Mouse (Mus musculus): ENCODE measurements at regions not wholly inside any gene's neighbourhood (a gene's known extent, or its start where the extent isn't known, plus 50 kb on each side); places are given as distances from the start of the nearest gene placed in this dataset.

GRCm38 (mm10) chrX:158920217-158920616 is 289.9 kb upstream of the Rps6ka3 start:
- Histone ChIP-seq H3K4me3 (ENCODE audit: low read depth, low read length) (no peak overlapping the region), H3K27ac (ENCODE audit: low read depth) (no peak overlapping the region), H3K4me2 (ENCODE audit: low read length) (no peak overlapping the region), H3K4me1 (replicated peaks; ENCODE audit: control insufficient read depth, insufficient read depth, low read length) (no peaks in the 10 kb centered on the region), H3K9me3 (ENCODE audit: control insufficient read depth, low read length) (no peaks in the 10 kb centered on the region), H3K9ac (ENCODE audit: low read length) (no peak overlapping the region), H3K27me3 (replicated peaks; ENCODE audit: control insufficient read depth, insufficient read depth, low read length) (peaks cover 15% of the 10 kb centered on the region), H3K36me3 (ENCODE audit: control insufficient read depth, insufficient read depth, low read length) (no peaks in the 10 kb centered on the region)
- no peak for DNase-seq (ENCODE audit: low spot score)
- no peak for ATAC-seq (replicated peaks; ENCODE audit: low FRiP score, low TSS enrichment, low read depth)
- 60% methylated on average over 3 of the region's 3 CpGs for WGBS

DNA sequence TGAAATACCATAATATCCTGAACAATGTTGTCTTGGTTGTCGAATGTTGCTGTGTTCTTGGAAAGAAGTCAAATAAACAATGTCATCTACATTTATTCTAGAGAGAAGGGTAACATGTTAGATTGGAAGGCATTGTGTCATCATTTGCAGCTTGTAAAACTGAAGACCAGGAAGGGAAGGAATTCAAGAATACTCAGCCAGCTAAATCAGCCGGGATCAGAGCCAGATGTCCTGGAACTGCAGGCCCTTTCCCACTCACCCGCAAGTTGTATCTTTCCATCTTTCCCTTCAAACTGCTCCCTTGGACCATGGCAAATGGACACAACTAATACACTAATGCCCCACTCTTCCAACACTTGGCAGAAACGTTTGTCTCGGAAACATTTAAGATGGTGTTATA is 288.7 kb upstream of the Rps6ka3 start:
- Histone ChIP-seq H3K9me3 (ENCODE audit: control insufficient read depth, low read length) (no peaks in the 10 kb centered on the region), H3K36me3 (ENCODE audit: control insufficient read depth, insufficient read depth, low read length) (no peaks in the 10 kb centered on the region), H3K4me1 (replicated peaks; ENCODE audit: control insufficient read depth, insufficient read depth, low read length) (no peaks in the 10 kb centered on the region), H3K9ac (ENCODE audit: low read length) (no peak overlapping the region), H3K4me2 (ENCODE audit: low read length) (no peak overlapping the region), H3K4me3 (ENCODE audit: low read depth, low read length) (no peak overlapping the region), H3K27ac (ENCODE audit: low read depth) (no peak overlapping the region), H3K27me3 (replicated peaks; ENCODE audit: control insufficient read depth, insufficient read depth, low read length) (peaks cover 15% of the 10 kb centered on the region)
- WGBS = 55% methylated on average over 5 of the region's 5 CpGs
- no peak for DNase-seq (ENCODE audit: low spot score)
- ATAC-seq (replicated peaks; ENCODE audit: low FRiP score, low TSS enrichment, low read depth) = no peak

GRCm38 (mm10) chrX:158921838-158922450 is 288.2 kb upstream of the Rps6ka3 start:
- Histone ChIP-seq H3K9me3 (ENCODE audit: control insufficient read depth, low read length) (no peaks in the 10 kb centered on the region), H3K27ac (ENCODE audit: low read depth) (no peak overlapping the region), H3K36me3 (ENCODE audit: control insufficient read depth, insufficient read depth, low read length) (no peaks in the 10 kb centered on the region), H3K4me3 (ENCODE audit: low read depth, low read length) (no peak overlapping the region), H3K9ac (ENCODE audit: low read length) (no peak overlapping the region), H3K4me1 (replicated peaks; ENCODE audit: control insufficient read depth, insufficient read depth, low read length) (no peaks in the 10 kb centered on the region), H3K4me2 (ENCODE audit: low read length) (no peak overlapping the region), H3K27me3 (replicated peaks; ENCODE audit: control insufficient read depth, insufficient read depth, low read length) (peaks cover 15% of the 10 kb centered on the region)
- no peak for ATAC-seq (replicated peaks; ENCODE audit: low FRiP score, low TSS enrichment, low read depth)
- peak; percentile 82 for DNase-seq (ENCODE audit: low spot score)
- 28% methylated on average over 14 of the region's 14 CpGs for WGBS

- peaks cover 15% of the 10 kb centered on the region for H3K27me3 ChIP-seq (replicated peaks; ENCODE audit: control insufficient read depth, insufficient read depth, low read length)
- H3K9ac ChIP-seq (ENCODE audit: low read length) = no peak overlapping the region
- DNase-seq (ENCODE audit: low spot score) (no peak), ATAC-seq (replicated peaks; ENCODE audit: low FRiP score, low TSS enrichment, low read depth) (peak; percentile 64; the same call in 1 of the 2 replicates)
- H3K4me1 ChIP-seq (replicated peaks; ENCODE audit: control insufficient read depth, insufficient read depth, low read length) = no peaks in the 10 kb centered on the region
- H3K4me3 ChIP-seq (ENCODE audit: low read depth, low read length) = no peak overlapping the region
- no peaks in the 10 kb centered on the region for H3K36me3 ChIP-seq (ENCODE audit: control insufficient read depth, insufficient read depth, low read length)
- H3K4me2 ChIP-seq (ENCODE audit: low read length) = peak overlapping the region; percentile 16
- H3K27ac ChIP-seq (ENCODE audit: low read depth) = no peak overlapping the region
- H3K9me3 ChIP-seq (ENCODE audit: control insufficient read depth, low read length) = no peaks in the 10 kb centered on the region
- WGBS = 11% methylated on average over 14 of the region's 14 CpGs
Measured at GRCm38 (mm10) chrX:158923081-158923561, 287.0 kb upstream of the Rps6ka3 start.

DNA sequence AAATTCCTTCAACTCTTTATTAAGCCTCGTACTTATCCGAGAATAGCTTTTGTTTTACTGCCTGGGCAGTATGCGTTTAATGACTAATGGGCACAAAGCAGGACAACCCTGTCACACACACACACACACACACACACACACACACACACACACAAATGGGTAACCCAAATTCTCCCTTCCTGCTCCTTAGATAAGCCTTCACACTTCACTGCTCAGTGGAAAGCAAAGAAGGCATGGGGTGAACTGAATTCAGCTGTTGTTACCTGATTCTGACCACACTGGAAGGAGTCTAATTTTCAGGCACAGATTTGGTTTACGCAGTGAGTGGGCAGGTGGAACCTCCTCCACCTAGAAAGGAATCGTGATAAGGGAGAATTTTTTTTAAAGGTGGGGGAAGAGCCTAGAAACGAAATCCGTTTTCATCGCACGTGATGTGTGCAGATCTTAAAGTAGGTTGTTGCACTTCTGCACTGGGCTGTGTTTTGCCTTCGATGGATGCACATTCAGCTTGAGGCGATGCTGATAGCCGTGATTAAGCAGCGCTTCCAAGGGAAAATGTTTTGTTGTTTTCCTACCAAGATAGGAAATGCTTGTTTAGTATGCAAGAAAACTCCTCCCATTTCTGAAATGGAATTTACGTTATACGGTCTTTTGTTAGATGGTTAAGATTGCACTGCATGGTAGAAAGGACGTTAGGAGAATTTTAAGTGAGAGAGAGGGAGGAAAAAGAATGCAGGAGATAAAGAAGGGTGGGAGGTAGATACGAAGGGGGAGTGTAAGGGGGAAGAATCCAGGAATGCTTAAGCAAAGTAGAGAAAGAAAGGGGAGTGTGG is 286.2 kb upstream of the Rps6ka3 start:
- ATAC-seq (replicated peaks; ENCODE audit: low FRiP score, low TSS enrichment, low read depth) (no peak), DNase-seq (ENCODE audit: low spot score) (no peak)
- Histone ChIP-seq H3K4me2 (ENCODE audit: low read length) (peak overlapping the region; percentile 16), H3K9me3 (ENCODE audit: control insufficient read depth, low read length) (no peaks in the 10 kb centered on the region), H3K27ac (ENCODE audit: low read depth) (no peak overlapping the region), H3K4me1 (replicated peaks; ENCODE audit: control insufficient read depth, insufficient read depth, low read length) (no peaks in the 10 kb centered on the region), H3K36me3 (ENCODE audit: control insufficient read depth, insufficient read depth, low read length) (no peaks in the 10 kb centered on the region), H3K9ac (ENCODE audit: low read length) (no peak overlapping the region), H3K27me3 (replicated peaks; ENCODE audit: control insufficient read depth, insufficient read depth, low read length) (peaks cover 15% of the 10 kb centered on the region), H3K4me3 (ENCODE audit: low read depth, low read length) (no peak overlapping the region)
- WGBS = 36% methylated on average over 17 of the region's 17 CpGs

- Histone ChIP-seq H3K9ac (ENCODE audit: low read length) (no peak overlapping the region), H3K36me3 (ENCODE audit: control insufficient read depth, insufficient read depth, low read length) (no peaks in the 10 kb centered on the region), H3K27ac (ENCODE audit: low read depth) (no peak overlapping the region), H3K4me2 (ENCODE audit: low read length) (no peak overlapping the region), H3K4me1 (replicated peaks; ENCODE audit: control insufficient read depth, insufficient read depth, low read length) (no peaks in the 10 kb centered on the region), H3K27me3 (replicated peaks; ENCODE audit: control insufficient read depth, insufficient read depth, low read length) (peaks cover 15% of the 10 kb centered on the region), H3K4me3 (ENCODE audit: low read depth, low read length) (no peak overlapping the region), H3K9me3 (ENCODE audit: control insufficient read depth, low read length) (no peaks in the 10 kb centered on the region)
- 40% methylated on average over 6 of the region's 6 CpGs for WGBS
- DNase-seq (ENCODE audit: low spot score) (no peak), ATAC-seq (replicated peaks; ENCODE audit: low FRiP score, low TSS enrichment, low read depth) (no peak)
Measured at GRCm38 (mm10) chrX:158924490-158925398, 285.4 kb upstream of the Rps6ka3 start.

- 68% methylated on average over 1 of the region's 1 CpGs for WGBS
- no peak for ATAC-seq (replicated peaks; ENCODE audit: low FRiP score, low TSS enrichment, low read depth)
- H3K9ac ChIP-seq (ENCODE audit: low read length) = no peak overlapping the region
- no peak overlapping the region for H3K4me2 ChIP-seq (ENCODE audit: low read length)
- no peaks in the 10 kb centered on the region for H3K9me3 ChIP-seq (ENCODE audit: control insufficient read depth, low read length)
- H3K36me3 ChIP-seq (ENCODE audit: control insufficient read depth, insufficient read depth, low read length) = no peaks in the 10 kb centered on the region
- H3K4me1 ChIP-seq (replicated peaks; ENCODE audit: control insufficient read depth, insufficient read depth, low read length) = no peaks in the 10 kb centered on the region
- H3K4me3 ChIP-seq (ENCODE audit: low read depth, low read length) = no peak overlapping the region
- DNase-seq (ENCODE audit: low spot score) = no peak
- H3K27ac ChIP-seq (ENCODE audit: low read depth) = no peak overlapping the region
- no peaks in the 10 kb centered on the region for H3K27me3 ChIP-seq (replicated peaks; ENCODE audit: control insufficient read depth, insufficient read depth, low read length)
Measured at GRCm38 (mm10) chrX:158931864-158932263, 278.2 kb upstream of the Rps6ka3 start.

GRCm38 (mm10) chrX:158947191-158947590 is 262.9 kb upstream of the Rps6ka3 start:
- Histone ChIP-seq H3K9me3 (ENCODE audit: control insufficient read depth, low read length) (no peaks in the 10 kb centered on the region), H3K27me3 (replicated peaks; ENCODE audit: control insufficient read depth, insufficient read depth, low read length) (no peaks in the 10 kb centered on the region)
- WGBS = 64% methylated on average over 4 of the region's 4 CpGs

More at GRCm38 (mm10) chrX:158947191-158947590, 262.9 kb upstream of the Rps6ka3 start:
- no peak for ATAC-seq (replicated peaks; ENCODE audit: low FRiP score, low TSS enrichment, low read depth)
- Histone ChIP-seq H3K27ac (ENCODE audit: low read depth) (no peak overlapping the region), H3K9ac (ENCODE audit: low read length) (no peak overlapping the region), H3K4me3 (ENCODE audit: low read depth, low read length) (no peak overlapping the region), H3K4me2 (ENCODE audit: low read length) (no peak overlapping the region), H3K36me3 (ENCODE audit: control insufficient read depth, insufficient read depth, low read length) (no peaks in the 10 kb centered on the region), H3K4me1 (replicated peaks; ENCODE audit: control insufficient read depth, insufficient read depth, low read length) (no peaks in the 10 kb centered on the region)
- no peak for DNase-seq (ENCODE audit: low spot score)
